Mouse (Mus musculus) heart, embryonic 14.5 days (tissue): ENCODE measurements around the gene Slc35b2. TPM values are rescaled to one million over a fixed set of nuclear protein-coding genes. Genes with fewer than 3 reads are reported as not detected.
A peak's percentile ranks its signal among the peaks of the same experiment; 100 is the strongest.

Experiments
- ATAC-seq: fragments of 200-750 bp; cut with Nextera tagmentation; 2 replicates; pipeline ENCODE4 v1.8.0; 2017; ENCODE audit warnings: low read depth, moderate TSS enrichment; ENCODE audit not compliant: insufficient number of reproducible peaks, insufficient read depth, low FRiP score
- H3K27ac ChIP-seq, 2 experiments: fragments of 200-500 bp in 1 of 2; fragments of 300-500 bp in 1 of 2; sonication (generic) in 1 of 2; replicated peaks in 1 of 2; 2 replicates each; pipeline ENCODE4 v1.5.1; 2012 to 2014; ENCODE audit warnings: low read depth in 2 of 2, low read length in 2 of 2, control low read depth in 1 of 2, mild to moderate bottlenecking in 1 of 2, mixed read lengths in 1 of 2; ENCODE audit not compliant: control insufficient read depth in 1 of 2, insufficient read depth in 1 of 2
- H3K27me3 ChIP-seq: fragments of 300-500 bp; sonication (generic); 2 replicates; pipeline ENCODE4 v1.6.1; 2014; ENCODE audit warnings: mild to moderate bottlenecking, low read length, control low read depth; ENCODE audit not compliant: control insufficient read depth, insufficient read depth
- H3K36me3 ChIP-seq: fragments of 300-500 bp; sonication (generic); 2 replicates; pipeline ENCODE4 v1.6.1; 2014; ENCODE audit warnings: mild to moderate bottlenecking, control low read depth, low read length, mixed read lengths; ENCODE audit not compliant: control insufficient read depth, insufficient read depth
- H3K4me1 ChIP-seq, 2 experiments: fragments of 200-500 bp in 1 of 2; fragments of 300-500 bp in 1 of 2; sonication (generic) in 1 of 2; 2 replicates each; pipeline ENCODE4 v1.6.1; 2012 to 2014; ENCODE audit warnings: low read length in 2 of 2, control low read depth in 1 of 2, mixed read lengths in 1 of 2; ENCODE audit not compliant: control insufficient read depth in 2 of 2, insufficient read depth in 2 of 2
- H3K4me2 ChIP-seq: fragments of 300-500 bp; sonication (generic); 2 replicates; pipeline ENCODE4 v1.6.1; 2014; ENCODE audit warnings: mild to moderate bottlenecking, low read length
- H3K4me3 ChIP-seq, 2 experiments: fragments of 200-500 bp in 1 of 2; fragments of 300-500 bp in 1 of 2; sonication (generic) in 1 of 2; 2 replicates each; pipeline ENCODE4 v1.5.1; 2012 to 2014; ENCODE audit warnings: low read length in 2 of 2, mild to moderate bottlenecking in 2 of 2, control low read depth in 1 of 2, low read depth in 1 of 2, moderate library complexity in 1 of 2; ENCODE audit not compliant: control insufficient read depth in 1 of 2, insufficient read depth in 1 of 2
- H3K9ac ChIP-seq: fragments of 300-500 bp; sonication (generic); 2 replicates; pipeline ENCODE4 v1.6.1; 2014; ENCODE audit warnings: mild to moderate bottlenecking, low read length
- H3K9me3 ChIP-seq: fragments of 300-500 bp; sonication (generic); 2 replicates; pipeline ENCODE4 v1.6.1; 2016; ENCODE audit warnings: low read length, control low read depth; ENCODE audit not compliant: control insufficient read depth
- WGBS: fragments of 180-500 bp; shearing (Covaris S2); extraction: QIAGEN DNeasy Blood & Tissue Kit; methylation state at CpG from one replicate; pipeline ENCODE4 v1.1.7; 2014; 5-methylcytosine and 5-hydroxymethylcytosine counted together
- polyA plus RNA-seq: library from polyadenylated mRNA; unstranded; fragments of >200 nt; fragmentation: Nextera tagmentation; extraction: Ambion mirVana; gene quantifications from 2 replicates; pipeline ENCODE4 v1.2.1, GENCODE M21; 2014

The Slc35b2 gene
- polyA plus RNA-seq, 1 experiment from 2014 or later = 91.3 TPM

DNA sequence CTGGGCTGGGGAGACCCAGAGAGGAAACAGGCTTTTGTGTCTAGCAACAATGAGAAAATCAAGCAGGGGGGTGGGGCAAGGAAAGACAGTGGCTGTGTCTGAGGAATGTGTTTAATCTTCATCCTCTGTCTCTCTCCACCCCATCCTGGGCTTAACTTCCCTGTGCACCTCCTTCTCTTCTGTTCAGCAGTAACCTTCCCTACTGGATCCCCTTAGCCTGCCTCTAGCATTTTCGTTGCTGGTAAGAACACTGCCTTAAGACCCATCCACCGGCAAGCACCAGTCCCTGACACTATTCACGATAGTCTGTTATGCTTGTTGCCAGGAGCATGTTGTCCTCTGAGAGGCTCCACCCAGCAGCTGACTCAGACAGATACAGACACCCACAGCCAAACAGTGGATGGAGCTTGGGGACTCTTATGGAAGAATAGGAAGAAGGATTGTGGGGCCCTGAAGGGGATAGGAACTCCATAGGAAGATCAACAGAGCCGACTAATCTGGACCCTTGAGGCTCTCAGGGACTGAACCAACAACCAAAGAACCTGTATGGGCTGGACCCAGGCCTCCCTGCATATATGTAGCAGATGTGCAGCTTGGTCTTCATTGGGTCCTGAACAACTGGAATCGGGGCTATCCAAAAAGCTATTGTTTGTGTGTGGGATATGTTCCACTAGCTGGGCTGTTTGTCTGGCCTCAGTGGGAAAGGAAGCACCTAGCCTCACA is 46.6 kb downstream of the Slc35b2 start:
- Histone ChIP-seq H3K9me3 (peaks cover 4% of the 10 kb centered on the region; the same call in 1 of the 2 replicates), H3K4me1 (peaks cover 4 to 6% of the 10 kb centered on the region in 2 experiments; a peak in 3 of 4 replicates), H3K27ac (peak overlapping the region; percentile 50 to 61; a peak in 3 of 4 replicates), H3K4me2 (no peak overlapping the region), H3K9ac (no peak overlapping the region), H3K36me3 (no peaks in the 10 kb centered on the region), H3K27me3 (no peaks in the 10 kb centered on the region), H3K4me3 (no peak overlapping the region)
- peak; percentile 35; the same call in 1 of the 2 replicates for ATAC-seq
- WGBS = 18% methylated on average over 5 of the region's 5 CpGs

DNA sequence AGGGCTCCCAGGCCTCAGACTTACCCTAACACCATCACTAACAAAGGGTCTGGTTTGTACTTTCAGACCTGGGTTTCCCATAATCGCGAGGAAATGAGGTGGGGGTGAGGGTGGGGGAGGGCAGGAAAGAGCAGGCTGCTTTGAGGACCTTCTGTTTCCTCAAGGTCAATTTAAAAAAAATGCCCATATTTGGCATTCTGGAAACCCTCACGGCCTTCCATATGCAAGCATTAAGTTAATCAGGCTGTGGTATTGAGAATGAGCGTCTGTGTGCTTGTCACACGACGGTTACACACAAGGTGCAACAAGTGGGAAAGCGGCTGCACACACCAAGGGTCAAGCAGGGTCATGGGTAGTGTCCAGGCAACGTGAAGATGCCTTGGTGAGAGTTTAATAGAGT is 48.3 kb downstream of the Slc35b2 start:
- peaks cover 4% of the 10 kb centered on the region; the same call in 1 of the 2 replicates for H3K9me3 ChIP-seq
- WGBS = 64% methylated on average over 8 of the region's 8 CpGs
- no peak for ATAC-seq

DNA sequence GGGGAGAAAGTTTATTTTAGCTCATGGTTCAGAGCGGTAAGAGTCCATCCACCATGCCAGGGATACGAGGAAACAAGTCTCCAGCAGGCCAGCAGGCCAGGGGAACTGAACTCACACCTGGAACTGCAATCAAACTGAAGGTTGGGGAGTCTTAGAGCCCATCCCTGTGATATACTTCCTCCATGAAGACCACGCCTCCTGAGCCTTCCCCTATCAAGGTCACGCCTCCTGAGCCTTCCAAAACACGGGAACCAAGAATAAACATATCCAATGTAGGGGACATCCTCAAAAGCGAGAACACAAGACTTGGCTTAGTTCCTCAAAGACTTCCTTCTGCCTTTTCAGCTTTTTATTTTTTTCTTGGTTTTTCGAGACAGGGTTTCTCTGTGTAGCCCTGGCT is 49.2 kb downstream of the Slc35b2 start:
- no peak overlapping the region for H3K9ac ChIP-seq
- no peaks in the 10 kb centered on the region for H3K27me3 ChIP-seq
- H3K4me2 ChIP-seq = no peak overlapping the region
- no peaks in the 10 kb centered on the region for H3K9me3 ChIP-seq
- H3K36me3 ChIP-seq = no peaks in the 10 kb centered on the region
- H3K4me1 ChIP-seq = peaks cover 4 to 6% of the 10 kb centered on the region in 2 experiments; a peak in 3 of 4 replicates
- WGBS = 82% methylated on average over 7 of the region's 7 CpGs
- H3K27ac ChIP-seq = no peak overlapping the region
- no peak overlapping the region for H3K4me3 ChIP-seq
- ATAC-seq = no peak

More for the DNA sequence above, 48.3 kb downstream of the Slc35b2 start:
- H3K9ac ChIP-seq = no peak overlapping the region
- H3K27me3 ChIP-seq = no peaks in the 10 kb centered on the region
- no peak overlapping the region for H3K4me2 ChIP-seq
- no peaks in the 10 kb centered on the region for H3K36me3 ChIP-seq
- H3K4me3 ChIP-seq = no peak overlapping the region
- H3K27ac ChIP-seq = no peak overlapping the region
- H3K4me1 ChIP-seq = peaks cover 4 to 6% of the 10 kb centered on the region in 2 experiments; a peak in 3 of 4 replicates

DNA sequence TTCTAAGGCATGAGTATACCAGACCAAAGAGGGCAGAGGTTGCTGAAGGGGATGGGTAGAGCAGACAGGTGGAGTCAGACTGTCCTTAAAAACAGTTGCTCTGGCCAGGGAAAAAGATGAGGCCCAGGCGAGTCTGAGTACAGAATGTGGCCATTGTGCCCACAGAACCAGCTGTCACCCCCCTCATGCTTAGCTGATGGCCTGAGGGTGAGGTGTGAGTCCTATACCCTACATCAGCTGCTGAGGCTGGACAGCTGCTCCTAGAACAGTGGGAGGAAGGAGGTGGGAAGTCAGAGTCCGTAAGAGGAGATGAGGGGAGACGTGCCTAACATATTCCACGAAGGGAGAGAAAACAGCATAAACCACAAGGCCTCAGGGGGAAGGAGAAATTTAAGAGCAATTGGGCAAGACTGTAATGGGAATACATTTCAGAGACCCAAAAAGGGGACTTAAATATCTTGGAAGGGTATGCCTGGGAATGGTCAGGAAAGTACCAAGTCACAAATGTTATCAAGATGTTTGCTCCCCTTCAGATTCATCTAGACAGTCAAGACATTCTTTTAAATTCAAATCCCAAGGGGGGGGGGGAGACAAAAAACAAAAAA is 52.5 kb downstream of the Slc35b2 start:
- Histone ChIP-seq H3K4me3 (no peak overlapping the region), H3K36me3 (no peaks in the 10 kb centered on the region), H3K27ac (no peak overlapping the region), H3K4me2 (no peak overlapping the region), H3K9me3 (no peaks in the 10 kb centered on the region), H3K9ac (no peak overlapping the region), H3K27me3 (no peaks in the 10 kb centered on the region), H3K4me1 (peaks cover 14 to 15% of the 10 kb centered on the region in 2 experiments)
- no peak for ATAC-seq
- WGBS = 55% methylated on average over 4 of the region's 4 CpGs

DNA sequence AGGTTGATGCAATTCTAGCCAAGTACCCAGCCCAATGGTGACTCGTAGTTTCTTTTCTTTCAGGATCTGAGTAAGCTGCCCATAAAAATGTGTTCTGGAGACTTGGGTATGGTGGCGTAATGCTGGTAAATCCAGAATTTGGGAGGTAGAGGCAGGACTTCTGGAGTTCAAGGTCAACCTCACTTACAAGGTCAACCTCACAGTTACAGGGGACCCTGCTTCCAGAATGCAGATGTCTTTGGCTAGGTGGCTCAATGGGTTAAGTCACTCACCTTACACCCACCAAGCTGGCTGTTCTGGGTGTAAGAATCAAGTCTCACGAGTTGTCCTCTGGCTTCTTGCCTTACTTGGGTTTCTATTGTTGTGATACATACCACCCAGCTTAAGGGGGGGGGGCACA is 53.0 kb downstream of the Slc35b2 start:
- peaks cover 13 to 15% of the 10 kb centered on the region in 2 experiments; a peak in 3 of 4 replicates for H3K4me1 ChIP-seq
- H3K36me3 ChIP-seq = no peaks in the 10 kb centered on the region
- no peak overlapping the region for H3K4me2 ChIP-seq
- no peak overlapping the region for H3K4me3 ChIP-seq
- H3K27me3 ChIP-seq = no peaks in the 10 kb centered on the region
- no peaks in the 10 kb centered on the region for H3K9me3 ChIP-seq
- WGBS = 77% methylated on average over 3 of the region's 3 CpGs
- no peak overlapping the region for H3K27ac ChIP-seq
- no peak overlapping the region for H3K9ac ChIP-seq
- ATAC-seq = no peak

Other genes with a start within 250 kb of the Slc35b2 start
- 50.7 and 52.5 TPM in 2 replicates for gene Cdc5l, start 130.1 kb upstream of the Slc35b2 start, polyA plus RNA-seq
- gene Spats1, start 88.5 kb upstream of the Slc35b2 start, polyA plus RNA-seq = 1.8 TPM in 2 replicates
- 13.2 and 15.3 TPM in 2 replicates for gene Aars2, start 57.0 kb upstream of the Slc35b2 start, polyA plus RNA-seq
- 0.28 and 0.39 TPM in 2 replicates for gene Tcte1, start 40.4 kb upstream of the Slc35b2 start, polyA plus RNA-seq
- 0.47 and 0.55 TPM in 2 replicates for gene Tmem151b, start 14.2 kb upstream of the Slc35b2 start, polyA plus RNA-seq
- gene Nfkbie, start 8.2 kb upstream of the Slc35b2 start, polyA plus RNA-seq = 2.7 and 2.9 TPM in 2 replicates
- 1,215 and 1,233 TPM in 2 replicates for gene Hsp90ab1, start 9.4 kb downstream of the Slc35b2 start, polyA plus RNA-seq
- gene Slc29a1, start 35.7 kb downstream of the Slc35b2 start, polyA plus RNA-seq = 84.7 and 87.8 TPM in 2 replicates
- not detected in 2 replicates for gene Mymx, start 38.2 kb downstream of the Slc35b2 start, polyA plus RNA-seq
- gene Capn11, start 95.5 kb downstream of the Slc35b2 start, polyA plus RNA-seq = 0.12 TPM in 1 of 2 replicates, not detected in the other
- 148 and 155 TPM in 2 replicates for gene Mrpl14, start 122.4 kb downstream of the Slc35b2 start, polyA plus RNA-seq
- 31.2 and 32.4 TPM in 2 replicates for gene Tmem63b, start 123.0 kb downstream of the Slc35b2 start, polyA plus RNA-seq
- gene 1600014C23Rik, start 170.0 kb downstream of the Slc35b2 start, polyA plus RNA-seq = 0.73 and 1.0 TPM in 2 replicates